In genomic region chr1:191574871-191575457, GRCm38 (mm10) we compare ENCODE assay signal across 8 mouse cellular contexts. TPM values are rescaled to one million over a fixed set of nuclear protein-coding genes. Genes with fewer than 3 reads are reported as not detected.
A peak's percentile ranks its signal among the peaks of the same experiment; 100 is the strongest.
DNase-seq lines count a peak whose midpoint lies in the region; ATAC-seq lines count a peak whose summit lies in the region.

No protein-coding gene starts in this region.

- intact Hi-C loops in gastrocnemius, postnatal 36 days (cut with DNase I), result no loop called here

- peak; percentile 45 for ATAC-seq in megakaryocyte progenitor cell, adult 5-6 weeks (replicated peaks; ENCODE audit: poor library complexity)

- DNase-seq in right cerebral cortex, adult 18-20 months, result peak; percentile 7
- DNase-seq in right cerebral cortex, postnatal 4 days, result no peak
- DNase-seq in brain, embryonic 18.5 days (ENCODE audit: low read depth, low spot score), result peak; percentile 18
- peak; percentile 80 for DNase-seq in forelimb bud, embryonic 11.5 days (ENCODE audit: low read depth, low spot score)
- peak; percentile 43 to 66 for DNase-seq in kidney, postnatal 25 days
- DNase-seq in testis, postnatal 14 days (ENCODE audit: low spot score), result peak; percentile 83
- no peak for DNase-seq in gastrocnemius, postnatal 36 days

RNA-seq across cellular contexts. Expression of gene Dtl, which starts 0.4 kb away (rescaled TPM):
- total RNA-seq in megakaryocyte progenitor cell, adult 5-6 weeks (2015), result 90.8 and 98.8 TPM in 2 replicates
- total RNA-seq in megakaryocyte progenitor cell, adult 5-6 weeks (2017), result 54.4 and 77.3 TPM in 2 replicates
- under 1 TPM; 0.17 to 0.38 TPM for total RNA-seq in gastrocnemius, postnatal 36 days (2021)

RNA-seq across cellular contexts. Expression of gene Ints7, which starts 0.5 kb away (rescaled TPM):
- total RNA-seq in megakaryocyte progenitor cell, adult 5-6 weeks (2015), result 37.0 and 39.8 TPM in 2 replicates
- 63.1 and 69.2 TPM in 2 replicates for total RNA-seq in megakaryocyte progenitor cell, adult 5-6 weeks (2017)
- total RNA-seq in gastrocnemius, postnatal 36 days (2021), result 1 to 10 TPM; 4.9 to 5.7 TPM

Comparison
In these comparisons a context has a peak if more than half of its experiments do, and no peak if none do; other contexts are left out.
1. DNase-seq: peak in right cerebral cortex, adult 18-20 months (single experiment), brain, embryonic 18.5 days (single experiment), forelimb bud, embryonic 11.5 days (single experiment), kidney, postnatal 25 days (2 of 2) and testis, postnatal 14 days (single experiment); none in right cerebral cortex, postnatal 4 days (single experiment) and gastrocnemius, postnatal 36 days (0 of 2).
2. RNA of gene Dtl, which starts 0.4 kb away (total RNA-seq): 54.4 to 98.8 TPM in megakaryocyte progenitor cell, adult 5-6 weeks; 0.17 to 0.38 TPM in gastrocnemius, postnatal 36 days; every median in the first group is over 10 times any median in the second.
3. RNA of gene Ints7, which starts 0.5 kb away (total RNA-seq): 37.0 to 69.2 TPM in megakaryocyte progenitor cell, adult 5-6 weeks; 4.9 to 5.7 TPM in gastrocnemius, postnatal 36 days; every median in the first group is over 4 times any median in the second.